Mouse (Mus musculus): ENCODE data around the gene Phtf2.
A peak's percentile ranks its signal among the peaks of the same experiment; 100 is the strongest.
"Not testable (repeated sequence)": the region's sequence is repeated elsewhere in the genome, so short reads cannot be mapped to it uniquely, and the experiment has no call there.

The Phtf2 gene

DNA sequence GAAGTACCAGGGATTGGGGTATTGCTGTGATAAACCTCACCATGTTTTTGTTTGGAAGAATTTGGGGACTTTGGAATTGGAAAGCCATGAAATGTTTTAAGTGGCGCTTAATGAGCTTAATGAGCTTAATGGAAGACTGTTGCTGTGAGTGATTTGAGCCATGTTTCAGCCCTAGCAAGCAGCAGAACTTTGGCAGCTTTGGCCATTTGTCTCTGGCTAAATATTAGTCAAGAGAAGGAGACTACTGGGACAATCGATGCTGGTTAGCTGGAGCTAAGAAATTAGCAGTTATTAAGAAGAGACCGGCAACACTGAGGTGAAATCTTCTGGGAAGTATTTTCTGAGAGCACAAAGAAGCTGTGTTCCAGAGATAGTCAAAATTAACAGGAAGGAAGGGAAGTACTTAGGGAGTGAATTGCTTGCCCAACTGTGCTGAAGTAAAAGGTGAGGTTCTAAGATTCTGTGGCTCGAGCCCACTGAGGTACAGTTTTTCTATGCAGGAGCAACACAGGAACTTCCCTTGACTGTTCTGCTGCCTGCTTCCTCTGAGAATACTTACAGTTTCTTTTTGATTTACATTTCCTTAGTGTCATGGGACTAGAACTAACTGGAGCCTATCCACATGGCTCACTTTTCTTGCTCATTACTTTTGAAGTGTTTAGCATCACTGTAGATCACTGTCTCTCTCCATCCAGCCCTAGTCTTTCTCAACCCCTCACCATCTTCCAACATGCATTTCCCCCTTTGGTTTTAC, 17.5 kb downstream of the Phtf2 start:
- no peak for DNase-seq (ENCODE audit: low spot score)

DNA sequence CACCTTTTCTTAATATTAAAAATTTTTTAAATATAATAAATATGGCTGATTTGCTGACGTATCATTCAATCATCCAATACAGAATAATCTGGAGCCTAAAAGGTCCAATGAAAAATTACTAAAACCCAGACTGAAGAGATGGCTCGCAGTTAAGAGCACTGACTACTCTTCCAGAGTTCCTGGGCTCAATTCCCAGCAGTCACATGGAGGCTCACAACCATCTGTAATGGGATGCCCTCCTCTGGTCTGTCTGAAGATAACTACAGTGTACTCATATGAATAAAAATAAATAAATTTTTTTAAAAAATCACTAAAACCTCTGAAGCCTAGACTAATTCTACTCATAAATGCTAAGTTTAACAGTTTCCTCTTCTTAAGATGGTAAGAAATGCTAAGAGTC, 20.0 kb downstream of the Phtf2 start:
- DNase-seq (ENCODE audit: low spot score), result no peak

DNA sequence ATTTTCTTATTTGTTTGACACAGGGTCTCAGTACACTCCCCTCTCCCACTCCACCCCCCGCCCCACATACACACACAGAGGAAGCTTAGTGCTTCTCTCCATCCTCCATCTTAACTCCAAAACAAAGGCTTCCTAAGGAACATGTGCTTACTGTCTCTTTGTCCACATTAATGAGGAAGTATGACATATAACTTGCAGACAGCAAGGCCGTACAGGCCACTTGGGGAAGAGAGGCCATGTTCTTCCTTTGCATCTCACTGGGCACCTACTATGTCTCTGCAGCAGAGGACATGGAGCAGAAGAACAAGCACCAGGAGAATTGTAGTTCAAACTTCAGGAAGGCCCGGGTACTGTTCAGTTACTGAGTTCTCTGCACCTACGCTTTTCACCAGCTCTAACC, 21.4 kb downstream of the Phtf2 start:
- DNase-seq (ENCODE audit: low spot score), result no peak

DNA sequence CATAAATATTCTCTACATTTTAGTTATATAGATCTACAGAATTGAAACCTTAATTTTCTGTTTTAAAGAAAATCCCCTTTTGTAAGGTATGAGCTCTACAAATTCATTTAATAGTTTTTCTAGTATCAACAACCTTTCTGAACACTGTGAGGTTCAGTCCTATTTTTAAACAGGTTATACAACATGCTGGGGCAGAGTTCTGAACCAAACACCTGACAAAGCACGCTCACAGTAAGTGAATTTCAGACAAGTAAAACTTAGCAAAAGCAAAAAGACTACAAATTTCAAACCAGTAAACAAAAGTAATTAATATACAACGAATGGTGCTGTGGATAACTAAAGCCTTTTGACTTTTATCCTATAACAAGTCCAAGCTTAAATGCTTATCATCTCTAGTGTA, 23.5 kb downstream of the Phtf2 start:
- no peak for DNase-seq (ENCODE audit: low spot score)

DNA sequence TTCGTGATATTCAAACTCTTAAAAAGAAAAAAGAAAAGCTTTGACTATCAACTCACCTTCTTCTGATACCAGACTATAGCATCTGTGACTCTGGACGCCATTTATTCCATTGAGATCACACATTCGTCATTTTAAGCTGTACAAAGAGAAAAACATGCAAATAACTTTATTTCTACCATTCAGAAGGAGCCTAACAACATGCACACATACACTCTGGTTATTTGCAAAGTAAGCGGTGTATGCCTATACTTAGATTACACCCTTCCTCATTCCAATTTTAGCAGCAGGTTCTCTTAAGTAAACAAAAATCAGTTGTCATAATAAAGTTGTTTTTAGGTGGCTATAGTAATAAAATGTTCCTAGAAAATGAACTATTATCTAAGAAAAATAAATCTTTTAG, 26.9 kb downstream of the Phtf2 start:
- no peak for DNase-seq (ENCODE audit: low spot score)

DNA sequence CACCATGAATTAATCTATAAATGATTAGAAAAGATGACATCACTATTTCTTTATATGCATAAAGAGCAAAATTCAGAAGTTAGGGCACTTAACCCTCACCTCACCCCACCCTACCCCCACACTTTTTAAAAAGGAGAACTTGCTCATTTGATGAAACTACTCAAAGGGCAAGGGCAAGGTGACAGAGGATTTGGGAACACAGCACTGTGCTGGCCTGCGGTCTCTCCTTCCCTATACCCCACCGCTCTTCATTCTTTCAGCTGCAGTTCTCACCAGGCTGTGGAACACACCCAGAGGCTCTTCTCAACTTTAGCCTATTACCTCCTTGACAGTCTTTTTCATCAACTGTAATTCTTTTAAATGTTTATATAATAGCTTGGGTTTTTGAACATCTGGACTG, 34.9 kb downstream of the Phtf2 start:
- no peak for DNase-seq (ENCODE audit: low spot score)

DNA sequence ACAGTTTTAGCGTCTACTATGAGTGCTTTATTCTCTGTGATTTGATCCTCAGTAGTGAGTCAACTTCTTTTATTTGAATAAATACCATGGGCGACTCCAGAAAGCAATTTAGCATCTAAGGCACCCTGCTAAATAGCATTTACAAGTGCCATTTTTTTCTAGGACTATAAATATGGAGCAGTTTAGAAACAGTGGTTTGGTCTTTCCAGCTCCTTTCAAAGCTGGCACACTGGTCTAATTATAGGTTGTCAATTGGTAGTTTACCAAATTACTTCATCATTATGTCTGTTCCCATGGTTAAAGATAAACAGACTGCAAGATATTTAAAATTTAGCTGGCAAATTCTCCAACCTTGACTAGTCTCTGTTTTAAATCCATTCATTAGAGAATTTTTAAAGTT, 38.1 kb downstream of the Phtf2 start:
- DNase-seq (ENCODE audit: low spot score), result no peak

DNA sequence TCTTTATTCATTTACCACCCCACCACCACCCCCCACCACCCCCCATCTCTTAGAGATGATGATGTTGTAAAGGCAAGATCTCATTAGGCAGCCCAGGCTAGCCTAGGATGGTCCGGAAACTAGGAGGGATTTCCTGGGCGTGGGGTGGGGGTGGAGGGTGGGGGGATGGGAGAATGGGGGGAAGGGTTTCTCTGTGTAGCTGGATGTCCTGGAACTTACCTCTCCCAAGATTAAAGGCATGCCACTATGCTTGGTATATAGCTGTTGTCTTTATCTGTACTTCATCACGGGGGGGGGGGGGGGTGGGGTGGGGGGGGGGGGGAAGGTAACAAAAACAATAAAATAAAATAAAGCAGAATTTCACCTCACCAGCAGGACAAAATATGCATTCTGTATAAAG, 38.5 kb downstream of the Phtf2 start:
- no peak for DNase-seq (ENCODE audit: low spot score)

DNA sequence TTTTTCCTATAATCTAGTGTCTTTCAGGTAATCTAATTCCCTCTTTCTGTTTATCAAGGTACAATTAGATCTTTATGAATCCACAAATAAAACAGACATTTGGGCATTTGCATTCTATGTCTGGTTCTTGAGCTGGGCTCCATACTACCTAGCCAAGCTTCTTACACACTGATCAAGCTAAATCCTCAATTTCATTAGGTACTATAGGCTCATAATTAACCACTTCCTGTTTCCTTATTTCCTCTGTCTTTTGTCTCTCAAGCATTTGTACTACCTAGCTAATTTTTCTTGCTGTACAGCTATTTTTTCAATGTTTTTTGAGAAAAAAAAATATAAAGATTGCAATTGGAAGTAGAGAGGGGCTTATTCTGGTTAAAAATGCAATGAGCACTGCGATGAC, 44.8 kb downstream of the Phtf2 start:
- no peak for DNase-seq (ENCODE audit: low spot score)

DNA sequence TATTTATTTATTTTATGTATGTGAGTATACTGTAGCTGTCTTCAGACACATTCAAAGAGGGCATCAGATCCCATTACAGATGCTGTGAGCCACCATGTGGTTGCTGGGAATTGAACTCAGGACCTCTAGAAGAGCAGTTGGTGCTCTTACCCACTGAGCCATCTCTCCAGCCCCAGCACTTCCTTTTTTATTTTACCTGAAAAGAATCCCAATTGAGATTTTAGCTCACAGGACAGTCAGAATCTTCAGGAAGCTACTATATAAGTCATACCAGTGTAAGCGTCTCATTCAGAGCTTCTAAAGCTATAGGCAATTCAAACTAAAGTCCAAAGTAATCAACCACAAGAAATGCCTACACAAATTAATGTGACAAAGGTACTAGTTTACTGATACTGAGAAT, 47.5 kb downstream of the Phtf2 start:
- no peak for DNase-seq (ENCODE audit: low spot score)

DNA sequence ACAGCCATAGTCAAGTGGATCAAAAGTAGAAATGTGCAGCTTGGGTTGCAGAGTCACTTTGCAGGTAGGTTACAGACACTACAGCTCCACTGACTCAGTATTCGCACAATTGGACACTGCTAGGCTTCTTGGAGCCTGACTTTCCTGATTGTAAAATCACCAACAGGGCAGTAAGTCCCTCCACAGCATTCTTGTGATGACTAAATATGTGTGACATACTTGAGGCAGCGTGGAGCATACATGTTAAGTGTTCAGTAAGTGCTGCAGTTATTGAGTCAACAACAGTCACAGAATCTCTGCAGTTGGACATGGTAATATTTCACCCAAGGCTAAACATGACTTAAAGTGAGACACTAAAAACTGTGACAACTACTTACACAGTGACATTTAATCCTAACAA, 50.5 kb downstream of the Phtf2 start:
- DNase-seq (ENCODE audit: low spot score), result no peak

DNA sequence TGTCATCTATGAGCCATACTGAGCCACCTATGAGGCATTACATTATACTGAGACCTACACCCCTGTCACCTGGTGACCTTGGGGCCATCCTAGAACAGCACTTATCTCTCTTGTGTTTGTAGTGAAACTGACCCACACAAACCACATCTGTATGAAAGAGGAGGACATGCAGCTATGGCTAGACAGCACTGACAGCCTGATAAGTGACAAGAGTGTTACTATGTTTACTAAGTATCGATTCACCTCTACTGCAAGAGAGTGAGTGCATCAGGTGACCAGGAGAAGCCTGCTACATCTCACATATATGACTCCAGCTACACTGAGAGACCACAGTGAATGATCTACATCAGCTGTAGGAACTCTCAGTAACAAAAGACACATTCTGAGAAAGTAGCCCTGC, 51.2 kb downstream of the Phtf2 start:
- DNase-seq (ENCODE audit: low spot score), result no peak

DNA sequence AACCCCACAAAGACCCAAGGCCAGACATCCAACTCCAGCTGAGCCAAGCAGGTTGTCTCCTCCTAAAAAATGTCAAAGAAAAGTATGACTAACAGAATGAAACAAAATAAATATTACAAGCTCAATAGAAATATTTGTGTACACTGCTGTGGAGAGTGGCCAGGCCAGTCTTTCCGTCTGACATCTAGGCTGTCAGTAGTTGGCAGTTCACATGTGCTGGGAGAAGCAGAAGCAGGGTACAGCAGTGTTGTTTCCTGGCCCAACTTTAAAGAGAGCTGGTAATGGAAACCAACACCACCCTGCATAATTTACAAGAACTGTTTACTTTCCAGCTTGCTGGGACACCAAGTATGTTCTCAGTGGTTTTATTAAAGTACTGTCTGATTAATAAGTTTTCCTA, 60.3 kb downstream of the Phtf2 start:
- DNase-seq (ENCODE audit: low spot score), result no peak

DNA sequence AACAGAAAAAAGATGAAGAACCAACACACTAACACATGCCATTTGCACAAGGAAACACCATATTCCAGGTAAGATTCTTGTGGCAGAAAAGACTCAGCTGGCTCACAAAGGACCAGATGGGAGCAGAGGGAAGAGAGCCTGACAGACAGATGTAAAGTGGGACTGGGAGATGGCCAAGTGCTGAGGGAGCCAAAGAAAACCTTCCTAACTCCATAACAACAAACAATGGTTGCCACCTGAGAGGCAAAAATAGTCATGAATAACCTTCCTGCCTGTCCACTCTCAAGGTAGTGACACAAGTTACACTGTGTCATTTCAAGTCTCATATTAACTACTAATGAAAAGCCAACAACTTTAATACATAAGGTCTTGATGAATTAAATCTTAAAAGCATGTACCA, 60.8 kb downstream of the Phtf2 start:
- DNase-seq (ENCODE audit: low spot score), result no peak

DNA sequence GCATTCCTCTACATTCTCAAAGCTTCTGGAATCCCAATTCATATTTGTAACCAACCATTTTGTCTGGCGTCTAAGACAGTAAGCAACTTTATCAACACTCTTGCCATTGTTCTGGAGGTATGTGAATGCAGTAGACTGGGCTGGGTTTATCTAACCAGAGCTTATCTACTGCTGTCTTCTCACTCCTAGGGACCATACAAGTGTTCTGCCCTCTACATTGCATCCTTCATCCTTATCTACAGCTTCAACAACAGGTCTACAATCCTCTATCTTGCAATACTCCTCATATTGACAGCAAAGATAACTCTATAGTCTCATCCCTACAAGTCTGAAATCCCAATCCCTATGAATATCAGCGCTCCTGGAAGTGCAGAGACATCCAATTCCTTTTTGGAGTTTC, 66.8 kb downstream of the Phtf2 start:
- no peak for DNase-seq (ENCODE audit: low spot score)

DNA sequence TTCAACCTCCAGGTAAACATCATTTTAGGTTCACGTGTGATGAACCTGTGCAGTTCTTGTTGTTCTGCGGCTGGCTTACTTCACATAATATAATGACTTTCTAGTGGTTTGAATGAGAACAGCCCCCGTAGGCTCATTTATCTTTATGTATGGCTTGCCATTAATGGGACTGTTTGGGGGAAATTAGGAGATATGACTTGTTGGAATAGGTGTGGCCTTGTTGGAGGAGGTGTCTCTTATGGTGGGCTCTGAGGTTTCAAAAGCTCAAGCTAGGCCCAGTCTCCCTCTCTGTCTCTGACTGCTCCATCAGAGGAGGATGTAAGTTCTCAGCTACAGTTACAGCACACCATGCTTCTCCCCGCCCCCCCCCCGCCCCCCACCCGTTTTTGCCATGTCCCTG, 71.5 kb downstream of the Phtf2 start:
- DNase-seq (ENCODE audit: low spot score), result no peak

DNA sequence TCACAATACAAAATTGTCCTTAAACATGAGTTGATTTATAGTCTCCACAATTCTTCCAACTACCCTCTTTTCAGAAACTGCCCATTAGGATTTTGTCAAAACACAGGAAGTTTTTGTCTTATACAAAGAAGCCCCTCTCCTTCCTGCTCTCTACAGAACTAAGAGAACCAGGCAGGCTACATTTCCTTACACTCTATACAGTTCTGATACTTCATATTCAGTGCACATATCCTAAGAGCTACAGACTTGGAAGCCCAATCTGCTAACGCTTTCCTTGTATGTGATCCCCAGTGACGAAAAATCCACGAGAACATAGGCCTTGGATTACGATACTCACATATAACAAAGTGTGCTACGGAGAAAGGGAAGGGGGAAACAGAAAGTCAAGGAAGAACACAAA, 86.0 kb downstream of the Phtf2 start:
- DNase-seq (ENCODE audit: low spot score), result no peak

DNA sequence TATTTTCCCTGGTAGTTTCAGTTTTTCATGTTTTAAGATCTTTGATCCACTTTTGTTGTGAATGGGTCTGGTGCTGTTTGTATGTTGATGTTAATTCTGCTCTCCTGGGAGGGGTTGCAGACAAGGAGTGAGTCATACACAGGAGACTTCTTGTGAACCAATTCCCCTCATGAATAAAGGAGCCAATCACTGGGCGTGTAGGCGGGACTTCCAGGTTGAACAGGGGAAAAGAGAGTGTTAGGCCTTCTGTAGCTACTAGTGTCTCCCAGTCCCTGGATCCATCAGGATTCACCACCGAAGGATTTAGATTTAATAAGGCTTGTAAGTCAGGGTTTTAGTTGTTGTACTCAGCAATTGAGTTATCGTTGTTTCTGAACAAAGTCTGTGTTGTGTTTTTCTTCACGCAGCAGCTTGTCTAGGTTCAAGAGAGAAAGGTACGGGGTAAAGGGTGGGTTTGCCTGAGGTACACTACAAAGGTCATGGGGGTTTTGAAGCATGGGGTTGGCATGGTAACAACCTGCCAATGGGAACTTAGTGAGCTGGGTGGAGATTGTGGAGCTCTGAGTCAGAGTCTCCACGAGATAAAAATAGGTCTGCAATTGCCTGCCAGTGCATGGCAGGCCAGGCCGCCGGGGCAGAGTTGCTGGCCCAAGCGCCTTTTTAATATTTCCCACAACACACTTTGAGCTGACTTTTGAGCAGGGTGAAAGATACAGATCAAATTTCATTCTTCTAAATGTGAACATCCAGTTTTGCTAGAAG, 90.0 kb downstream of the Phtf2 start:
- no peak for DNase-seq (ENCODE audit: low spot score)

DNA sequence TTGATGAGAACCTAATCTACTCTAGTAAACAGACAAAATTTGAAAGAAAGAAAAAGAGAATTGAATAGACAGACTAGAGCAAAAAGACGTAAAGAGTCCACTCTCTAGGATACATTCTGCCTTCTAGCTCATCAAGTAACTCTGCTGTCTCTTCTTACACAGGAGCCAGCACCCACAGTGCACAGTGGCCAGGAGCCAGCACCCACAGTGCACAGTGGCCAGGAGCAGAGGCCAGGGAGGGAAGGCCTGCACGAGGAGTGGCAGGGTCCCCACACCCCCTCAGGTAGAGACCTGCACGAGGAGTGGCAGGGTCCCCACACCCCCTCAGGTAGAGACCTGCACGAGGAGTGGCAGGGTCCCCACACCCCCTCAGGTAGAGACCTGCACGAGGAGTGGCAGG, 95.5 kb downstream of the Phtf2 start:
- not testable (repeated sequence) for DNase-seq (ENCODE audit: low spot score)

DNA sequence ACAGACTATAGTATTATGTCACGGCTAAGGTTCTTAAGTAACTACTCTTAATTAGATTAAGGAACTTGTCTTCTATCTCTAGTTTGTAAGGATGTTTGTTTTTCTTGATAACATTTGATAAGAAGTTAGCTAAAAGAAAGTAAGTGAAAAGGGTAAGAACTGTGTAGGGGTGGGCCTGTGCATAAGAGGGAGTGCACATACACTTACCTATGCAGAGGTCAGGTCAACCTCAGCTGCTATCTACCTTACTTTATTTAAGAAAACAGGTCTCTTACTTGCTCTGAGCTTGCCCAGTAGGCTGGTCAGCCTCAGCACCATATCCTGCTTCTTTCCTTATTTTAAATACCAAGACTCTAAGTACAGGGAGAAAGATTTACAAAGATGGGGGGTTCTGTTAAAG, 100.8 kb downstream of the Phtf2 start:
- no peak for DNase-seq (ENCODE audit: low spot score)

DNA sequence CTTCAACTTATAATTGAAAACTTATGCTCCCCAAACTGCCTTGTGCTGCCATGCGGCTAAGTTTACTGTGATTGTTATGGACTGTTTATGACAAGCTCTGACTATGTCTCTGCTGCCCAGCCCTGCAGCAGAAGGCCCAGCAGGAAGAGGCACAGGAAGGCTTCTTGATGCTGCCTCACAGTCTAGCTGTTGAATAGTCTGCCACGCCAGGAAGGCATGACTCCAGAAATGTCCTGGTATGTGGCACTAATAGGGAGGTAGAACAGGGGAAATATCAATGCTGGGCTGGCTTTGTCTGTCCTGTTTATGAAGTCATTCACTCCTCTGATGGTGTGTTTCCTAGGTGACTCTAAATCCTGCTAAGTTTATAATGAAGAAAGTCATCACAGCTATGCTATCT, 102.7 kb downstream of the Phtf2 start:
- no peak for DNase-seq (ENCODE audit: low spot score)

DNA sequence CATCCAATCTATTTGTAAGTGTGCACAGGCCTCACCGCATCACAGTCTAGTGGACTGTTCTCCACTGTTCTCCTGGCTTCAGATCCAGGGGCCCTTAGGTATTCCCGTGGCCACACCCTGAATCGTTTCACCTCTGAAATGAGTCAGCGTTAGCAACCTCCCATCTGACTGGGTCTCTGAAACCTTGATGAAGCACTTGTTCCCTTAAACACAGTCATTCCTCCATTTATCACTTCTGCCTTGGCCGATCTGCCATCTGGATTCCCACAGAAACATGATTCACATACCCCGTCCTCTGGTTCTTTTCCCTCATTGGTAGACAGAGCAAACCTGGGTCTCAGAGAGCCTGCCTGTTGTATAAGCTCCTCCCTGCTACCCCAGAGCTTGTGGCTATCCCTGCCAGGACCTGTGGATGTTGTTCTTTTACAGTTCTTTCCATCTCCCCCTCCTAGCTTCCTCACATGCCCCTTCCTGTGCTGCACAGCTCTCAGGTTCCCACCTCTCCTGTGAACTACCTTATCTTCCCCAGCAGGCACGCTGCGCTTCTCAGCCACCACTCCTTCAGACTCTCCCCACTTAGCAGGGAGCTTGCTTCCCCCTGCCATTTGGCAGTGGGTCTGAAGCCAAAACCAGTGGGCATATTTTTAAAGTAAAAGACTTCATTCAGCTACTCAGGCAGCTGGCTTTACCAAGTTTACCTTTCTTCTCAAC, 103.5 kb downstream of the Phtf2 start:
- DNase-seq (ENCODE audit: low spot score), result no peak

DNA sequence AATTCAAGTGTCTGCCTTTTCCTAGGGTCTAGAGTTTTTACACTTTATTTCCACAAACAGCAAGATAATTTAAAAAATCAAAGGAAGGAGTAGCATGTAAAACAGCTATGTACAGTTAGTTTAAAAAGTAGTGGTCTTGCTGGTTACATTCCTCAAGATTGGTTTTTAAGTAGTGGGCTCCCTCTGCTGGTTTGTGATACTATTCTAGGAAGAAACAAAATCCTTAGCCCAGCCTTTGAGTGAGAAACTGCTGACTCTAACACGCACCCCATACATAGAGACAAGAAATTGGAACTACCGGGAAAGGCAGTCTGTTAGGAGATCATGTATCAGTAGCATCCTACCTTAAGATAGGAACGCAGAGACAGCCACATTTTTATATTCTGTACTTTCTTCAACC, 108.6 kb downstream of the Phtf2 start:
- DNase-seq (ENCODE audit: low spot score), result peak; percentile 43

Data from embryo, embryonic 10 days (tissue).